Mouse (Mus musculus): Measurements from ENCODE around the gene Mmp23.

Gene Mmp23

DNA sequence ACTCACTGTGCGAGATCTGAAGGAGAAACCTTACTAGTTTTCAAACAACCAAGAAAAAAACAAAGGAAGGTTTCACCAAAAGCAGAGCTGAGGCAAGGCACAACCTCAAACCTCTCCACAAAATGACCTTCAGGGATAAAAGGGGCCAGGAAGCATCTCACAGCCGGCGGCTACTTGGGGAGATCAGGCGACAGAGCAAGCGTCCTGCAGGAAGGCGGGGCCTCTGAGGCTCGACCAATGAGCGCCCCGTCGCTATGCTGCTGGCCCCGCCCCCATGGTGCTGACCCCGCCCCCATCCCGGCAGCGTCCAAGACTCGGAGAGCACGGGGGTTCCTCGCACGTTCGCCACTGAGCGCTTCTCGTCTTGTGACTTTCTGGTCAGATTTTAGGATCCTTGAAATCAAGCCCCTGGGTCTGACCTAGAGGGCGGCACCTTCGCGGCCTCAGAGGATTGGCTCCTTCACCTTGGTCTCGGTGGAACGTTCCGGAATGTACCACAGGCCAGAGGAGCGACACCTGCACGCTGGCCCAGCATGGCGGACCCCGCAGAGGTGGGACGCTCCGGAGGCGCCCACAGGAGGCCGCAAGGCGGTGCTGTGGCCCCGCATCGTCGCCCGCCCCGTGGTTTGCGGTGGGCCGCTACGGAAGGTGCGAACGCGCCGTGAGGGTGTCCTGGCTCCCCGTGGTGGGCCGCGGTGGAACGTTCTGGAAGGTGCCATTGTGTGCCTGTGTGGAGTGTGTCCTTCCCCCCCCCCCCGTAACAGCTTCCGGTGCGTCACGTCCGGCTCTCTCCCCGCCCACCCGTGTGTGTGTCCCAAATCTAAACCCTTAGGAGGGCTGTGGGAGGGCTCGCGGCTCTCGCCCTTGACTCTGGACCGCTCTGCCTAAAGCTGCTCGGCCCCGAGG, 51.8 kb downstream of the Mmp23 start, which contains the start of gene Slc35e2:
Gene Slc35e2, plus strand, starts transcription at position 326 of the 906 bp plus-strand sequence.
- DNase-seq = peak; percentile 95
